Mouse (Mus musculus): ENCODE results near the gene Ttyh3. TPM values are rescaled to one million over a fixed set of nuclear protein-coding genes. Genes with fewer than 3 reads are reported as not detected.

Ttyh3 gene
- polyA plus RNA-seq (2014; fragmentation: Nextera tagmentation; extraction: Ambion mirVana), result 51.4 and 58.3 TPM in 2 replicates

- peaks cover 10% of the 10 kb centered on the region for H3K36me3 ChIP-seq (ENCODE audit: control insufficient read depth, insufficient read depth, low read length)
- H3K9ac ChIP-seq (ENCODE audit: low read length), result peak within 1 kb of the TSS; percentile 97
- WGBS, result 0% methylated on average over 36 of the region's 62 CpGs
- DNase-seq (ENCODE audit: low spot score) (no peak), ATAC-seq (ENCODE audit: insufficient number of reproducible peaks, low FRiP score, low TSS enrichment, low read depth) (no peak; the same call in none of the 2 replicates)
- H3K27me3 ChIP-seq (ENCODE audit: control insufficient read depth, insufficient read depth, low read length), result no peaks in the 10 kb centered on the region
- peak within 1 kb of the TSS; percentile 73 for H3K4me2 ChIP-seq (ENCODE audit: low read depth, severe bottlenecking)
- peak within 1 kb of the TSS; percentile 95 for H3K4me3 ChIP-seq (ENCODE audit: low read depth, low read length)
- peak within 1 kb of the TSS; percentile 77 for H3K27ac ChIP-seq (replicated peaks; ENCODE audit: low read depth, low read length)
- no peaks in the 10 kb centered on the region for H3K9me3 ChIP-seq (ENCODE audit: control insufficient read depth, low read length)
- peaks cover 16% of the 10 kb centered on the region for H3K4me1 ChIP-seq (ENCODE audit: control insufficient read depth, insufficient read depth, low read length)
These were observed at the start of gene Ttyh3 for GRCm38 (mm10) chr5:140648519-140649100. Ttyh3 (minus strand) TSS chr5:140649031.

- WGBS, result 90% methylated on average over 7 of the region's 7 CpGs
These were observed 47.2 kb upstream of the Ttyh3 start for GRCm38 (mm10) chr5:140695987-140696386.

GRCm38 (mm10) chr5:140688434-140688833 is 39.6 kb upstream of the Ttyh3 start:
- Histone ChIP-seq H3K36me3 (ENCODE audit: control insufficient read depth, insufficient read depth, low read length) (peaks cover 19% of the 10 kb centered on the region), H3K4me2 (ENCODE audit: low read depth, severe bottlenecking) (no peak overlapping the region), H3K27me3 (ENCODE audit: control insufficient read depth, insufficient read depth, low read length) (no peaks in the 10 kb centered on the region), H3K4me3 (ENCODE audit: low read depth, low read length) (no peak overlapping the region), H3K9ac (ENCODE audit: low read length) (no peak overlapping the region), H3K27ac (replicated peaks; ENCODE audit: low read depth, low read length) (no peak overlapping the region), H3K4me1 (ENCODE audit: control insufficient read depth, insufficient read depth, low read length) (no peaks in the 10 kb centered on the region), H3K9me3 (ENCODE audit: control insufficient read depth, low read length) (no peaks in the 10 kb centered on the region)
- WGBS, result 78% methylated on average over 3 of the region's 3 CpGs
- ATAC-seq (ENCODE audit: insufficient number of reproducible peaks, low FRiP score, low TSS enrichment, low read depth) (no peak), DNase-seq (ENCODE audit: low spot score) (no peak)

More at GRCm38 (mm10) chr5:140695987-140696386, 47.2 kb upstream of the Ttyh3 start:
- H3K4me1 ChIP-seq (ENCODE audit: control insufficient read depth, insufficient read depth, low read length), result peaks cover under 1% of the 10 kb centered on the region
- H3K27ac ChIP-seq (replicated peaks; ENCODE audit: low read depth, low read length), result no peak overlapping the region
- no peak for DNase-seq (ENCODE audit: low spot score)
- H3K9ac ChIP-seq (ENCODE audit: low read length), result no peak overlapping the region
- H3K27me3 ChIP-seq (ENCODE audit: control insufficient read depth, insufficient read depth, low read length), result no peaks in the 10 kb centered on the region
- no peak for ATAC-seq (ENCODE audit: insufficient number of reproducible peaks, low FRiP score, low TSS enrichment, low read depth)
- H3K36me3 ChIP-seq (ENCODE audit: control insufficient read depth, insufficient read depth, low read length), result peaks cover 10% of the 10 kb centered on the region
- H3K4me3 ChIP-seq (ENCODE audit: low read depth, low read length), result no peak overlapping the region
- no peak overlapping the region for H3K4me2 ChIP-seq (ENCODE audit: low read depth, severe bottlenecking)
- H3K9me3 ChIP-seq (ENCODE audit: control insufficient read depth, low read length), result no peaks in the 10 kb centered on the region

DNA sequence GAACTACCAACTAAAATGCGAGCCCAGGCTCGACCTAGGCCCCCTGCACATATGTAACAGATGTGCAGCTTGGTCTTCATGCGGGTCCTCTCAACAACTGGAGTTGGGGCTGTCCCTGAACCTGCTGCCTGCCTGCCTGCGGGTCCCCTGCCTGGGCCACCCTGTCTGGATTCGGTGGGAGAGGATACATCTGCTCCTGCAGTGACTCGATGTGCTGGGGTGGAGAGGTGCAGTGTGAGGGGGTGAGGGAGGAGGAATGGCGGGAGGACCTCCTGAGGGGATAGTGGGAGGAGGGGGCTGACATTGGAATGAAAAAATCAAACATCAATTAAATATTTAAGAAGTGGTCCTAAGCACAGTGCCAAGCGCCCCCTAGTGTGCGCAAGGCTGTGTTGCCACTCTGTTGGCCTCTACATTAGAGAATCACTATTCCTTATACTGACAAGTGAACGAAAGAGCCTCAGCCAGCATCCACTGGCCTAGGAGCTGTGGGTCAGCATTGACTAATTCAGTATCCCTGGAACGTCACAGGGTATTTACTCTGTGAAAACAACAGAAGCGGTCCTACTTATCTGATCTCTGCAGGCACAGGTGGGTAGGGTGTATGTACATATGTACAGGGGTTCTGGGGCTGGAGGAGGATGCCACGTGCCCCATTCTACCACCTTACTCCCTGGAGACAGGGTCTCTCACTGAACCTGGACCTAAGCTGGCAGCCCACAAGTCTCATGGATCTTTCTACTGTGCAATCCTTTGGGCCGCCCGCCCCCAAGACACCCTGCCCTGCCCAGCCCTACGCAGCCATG is 35.7 kb upstream of the Ttyh3 start:
- Histone ChIP-seq H3K27me3 (ENCODE audit: control insufficient read depth, insufficient read depth, low read length) (no peaks in the 10 kb centered on the region), H3K9me3 (ENCODE audit: control insufficient read depth, low read length) (no peaks in the 10 kb centered on the region), H3K9ac (ENCODE audit: low read length) (no peak overlapping the region), H3K4me3 (ENCODE audit: low read depth, low read length) (no peak overlapping the region), H3K4me1 (ENCODE audit: control insufficient read depth, insufficient read depth, low read length) (no peaks in the 10 kb centered on the region), H3K36me3 (ENCODE audit: control insufficient read depth, insufficient read depth, low read length) (peaks cover 7% of the 10 kb centered on the region; the same call in 1 of the 2 replicates), H3K27ac (replicated peaks; ENCODE audit: low read depth, low read length) (no peak overlapping the region), H3K4me2 (ENCODE audit: low read depth, severe bottlenecking) (no peak overlapping the region)
- DNase-seq (ENCODE audit: low spot score), result peak; percentile 55
- WGBS, result 64% methylated on average over 16 of the region's 16 CpGs
- ATAC-seq (ENCODE audit: insufficient number of reproducible peaks, low FRiP score, low TSS enrichment, low read depth), result no peak

DNA sequence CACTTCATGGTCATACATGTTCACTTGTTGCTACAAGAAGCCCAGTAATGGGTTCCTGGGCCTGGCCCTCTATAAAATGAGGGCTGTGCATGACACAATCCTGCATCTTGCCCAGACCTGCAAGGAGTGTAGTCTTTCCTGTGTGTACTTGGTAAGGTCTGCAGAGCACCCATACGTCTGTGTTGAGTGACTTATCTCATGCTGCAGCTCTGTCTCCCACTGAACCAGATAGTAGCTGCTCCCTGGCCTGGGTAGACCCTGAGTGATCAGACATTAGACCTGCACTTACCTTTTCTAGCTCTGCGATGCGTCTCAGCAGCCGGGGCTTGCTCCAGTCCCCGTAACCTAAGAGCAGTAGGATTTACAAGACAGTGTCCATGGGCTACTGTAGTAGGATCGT is 33.3 kb upstream of the Ttyh3 start:
- no peak overlapping the region for H3K9ac ChIP-seq (ENCODE audit: low read length)
- WGBS, result 95% methylated on average over 6 of the region's 6 CpGs
- H3K36me3 ChIP-seq (ENCODE audit: control insufficient read depth, insufficient read depth, low read length), result peaks cover 2% of the 10 kb centered on the region; the same call in 1 of the 2 replicates

DNA sequence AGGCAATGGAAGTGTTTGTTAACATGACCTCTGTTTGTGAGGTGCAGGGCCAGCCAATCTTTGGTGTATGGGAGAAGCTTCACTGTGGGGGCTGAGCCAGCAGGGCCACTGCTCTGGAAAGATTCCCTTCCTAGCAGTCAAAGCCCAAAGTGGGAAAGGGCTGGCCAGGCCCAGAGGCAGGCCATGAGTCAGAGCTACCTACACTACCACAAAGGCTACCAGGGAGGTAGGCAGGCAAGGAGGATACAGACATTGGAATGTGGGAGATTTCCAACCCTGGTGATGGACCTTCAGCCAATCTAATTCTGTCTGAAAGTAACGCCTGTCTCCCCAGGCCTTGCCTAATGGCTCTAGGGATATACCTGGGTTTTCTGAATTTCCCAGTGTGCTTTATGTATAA is 32.1 kb upstream of the Ttyh3 start:
- Histone ChIP-seq H3K4me1 (ENCODE audit: control insufficient read depth, insufficient read depth, low read length) (no peaks in the 10 kb centered on the region), H3K4me3 (ENCODE audit: low read depth, low read length) (no peak overlapping the region), H3K9me3 (ENCODE audit: control insufficient read depth, low read length) (no peaks in the 10 kb centered on the region), H3K27ac (replicated peaks; ENCODE audit: low read depth, low read length) (no peak overlapping the region), H3K27me3 (ENCODE audit: control insufficient read depth, insufficient read depth, low read length) (no peaks in the 10 kb centered on the region), H3K4me2 (ENCODE audit: low read depth, severe bottlenecking) (no peak overlapping the region), H3K9ac (ENCODE audit: low read length) (no peak overlapping the region), H3K36me3 (ENCODE audit: control insufficient read depth, insufficient read depth, low read length) (peaks cover 2% of the 10 kb centered on the region; the same call in 1 of the 2 replicates)
- ATAC-seq (ENCODE audit: insufficient number of reproducible peaks, low FRiP score, low TSS enrichment, low read depth), result no peak
- no peak for DNase-seq (ENCODE audit: low spot score)
- 100% methylated on average over 1 of the region's 1 CpGs for WGBS

More for the DNA sequence above, 33.3 kb upstream of the Ttyh3 start:
- Histone ChIP-seq H3K27ac (replicated peaks; ENCODE audit: low read depth, low read length) (no peak overlapping the region), H3K4me1 (ENCODE audit: control insufficient read depth, insufficient read depth, low read length) (no peaks in the 10 kb centered on the region), H3K4me3 (ENCODE audit: low read depth, low read length) (no peak overlapping the region), H3K27me3 (ENCODE audit: control insufficient read depth, insufficient read depth, low read length) (no peaks in the 10 kb centered on the region), H3K4me2 (ENCODE audit: low read depth, severe bottlenecking) (no peak overlapping the region), H3K9me3 (ENCODE audit: control insufficient read depth, low read length) (no peaks in the 10 kb centered on the region)
- ATAC-seq (ENCODE audit: insufficient number of reproducible peaks, low FRiP score, low TSS enrichment, low read depth) (no peak), DNase-seq (ENCODE audit: low spot score) (no peak)

DNA sequence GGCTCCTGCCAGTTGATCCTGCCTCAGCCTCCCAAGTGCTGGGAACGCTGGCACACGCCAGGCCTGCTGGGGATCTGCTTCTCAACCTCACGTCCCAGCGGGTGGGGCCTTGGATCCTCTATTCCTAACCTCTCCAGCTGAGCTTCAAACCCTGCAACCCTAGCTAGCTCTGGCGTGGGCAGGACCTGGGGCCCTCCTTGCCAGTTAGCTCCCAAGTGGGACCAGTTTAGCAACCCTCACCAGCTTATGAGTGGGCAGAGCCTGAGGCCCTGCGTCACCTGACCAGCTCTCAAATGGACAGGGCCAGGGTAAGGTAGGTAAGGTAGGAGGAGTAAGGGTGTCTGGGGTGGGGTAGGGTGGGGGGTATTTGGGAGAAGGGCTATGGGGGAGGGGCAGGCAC is 31.2 kb upstream of the Ttyh3 start:
- H3K27ac ChIP-seq (replicated peaks; ENCODE audit: low read depth, low read length), result no peak overlapping the region
- H3K9ac ChIP-seq (ENCODE audit: low read length), result no peak overlapping the region
- H3K4me3 ChIP-seq (ENCODE audit: low read depth, low read length), result no peak overlapping the region
- 84% methylated on average over 6 of the region's 6 CpGs for WGBS
- no peak overlapping the region for H3K4me2 ChIP-seq (ENCODE audit: low read depth, severe bottlenecking)
- H3K9me3 ChIP-seq (ENCODE audit: control insufficient read depth, low read length), result no peaks in the 10 kb centered on the region
- peaks cover 2% of the 10 kb centered on the region; the same call in 1 of the 2 replicates for H3K36me3 ChIP-seq (ENCODE audit: control insufficient read depth, insufficient read depth, low read length)
- no peak for DNase-seq (ENCODE audit: low spot score)
- no peaks in the 10 kb centered on the region for H3K27me3 ChIP-seq (ENCODE audit: control insufficient read depth, insufficient read depth, low read length)
- H3K4me1 ChIP-seq (ENCODE audit: control insufficient read depth, insufficient read depth, low read length), result no peaks in the 10 kb centered on the region
- no peak for ATAC-seq (ENCODE audit: insufficient number of reproducible peaks, low FRiP score, low TSS enrichment, low read depth)

DNA sequence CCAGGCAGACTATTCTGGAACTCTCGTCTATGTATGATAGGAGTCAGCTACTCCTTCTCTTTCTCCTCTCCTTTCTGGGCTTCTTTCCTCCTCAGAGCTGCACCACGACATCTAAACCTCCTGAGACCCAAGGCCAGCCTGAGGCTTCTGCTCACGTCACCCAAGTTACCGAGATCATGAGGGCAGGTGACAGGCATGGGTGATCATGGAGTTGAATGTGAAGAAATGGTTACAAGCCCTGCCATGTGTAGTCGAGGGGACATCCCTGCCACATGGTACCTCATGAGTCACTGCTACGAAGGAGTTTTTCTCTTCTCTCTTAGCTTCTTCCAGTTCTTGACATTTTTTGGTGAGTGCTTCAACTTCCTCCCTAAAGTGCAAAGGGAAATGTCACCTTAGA is 28.3 kb upstream of the Ttyh3 start:
- Histone ChIP-seq H3K9ac (ENCODE audit: low read length) (no peak overlapping the region), H3K36me3 (ENCODE audit: control insufficient read depth, insufficient read depth, low read length) (peaks cover 6% of the 10 kb centered on the region), H3K27ac (replicated peaks; ENCODE audit: low read depth, low read length) (no peak overlapping the region), H3K4me1 (ENCODE audit: control insufficient read depth, insufficient read depth, low read length) (no peaks in the 10 kb centered on the region), H3K9me3 (ENCODE audit: control insufficient read depth, low read length) (no peaks in the 10 kb centered on the region), H3K27me3 (ENCODE audit: control insufficient read depth, insufficient read depth, low read length) (no peaks in the 10 kb centered on the region), H3K4me3 (ENCODE audit: low read depth, low read length) (no peak overlapping the region), H3K4me2 (ENCODE audit: low read depth, severe bottlenecking) (no peak overlapping the region)
- DNase-seq (ENCODE audit: low spot score) (no peak), ATAC-seq (ENCODE audit: insufficient number of reproducible peaks, low FRiP score, low TSS enrichment, low read depth) (no peak)
- WGBS, result 92% methylated on average over 6 of the region's 6 CpGs
